Mouse (Mus musculus) erythroblast, adult 5-6 weeks (primary cell): ENCODE data around the gene Nav2. TPM values are rescaled to one million over a fixed set of nuclear protein-coding genes. Genes with fewer than 3 reads are reported as not detected.
A peak's percentile ranks its signal among the peaks of the same experiment; 100 is the strongest.

Experiments used
- ATAC-seq: replicated peaks from 2 replicates; pipeline ENCODE4 v1.8.0; 2016; ENCODE audit warnings: moderate number of reproducible peaks, mild to moderate bottlenecking, moderate TSS enrichment, inconsistent platforms; ENCODE audit not compliant: poor library complexity, low FRiP score, severe bottlenecking
- total RNA-seq, 2 experiments: library from RNA; stranded (forward) in 1 of 2; stranded (reverse) in 1 of 2; fragments of 150-400 nt in 1 of 2; fragments of 200-764, 138-1000 nt in 1 of 2; gene quantifications; 2 replicates each; pipeline versions ENCODE4 v1.2.3 to v1.2.4; 2015 to 2017; ENCODE audit warnings: low replicate concordance in 2 of 2

The Nav2 gene
- total RNA-seq, 2 experiments from 2014 or later, result 1.9 to 4.6 TPM

DNA sequence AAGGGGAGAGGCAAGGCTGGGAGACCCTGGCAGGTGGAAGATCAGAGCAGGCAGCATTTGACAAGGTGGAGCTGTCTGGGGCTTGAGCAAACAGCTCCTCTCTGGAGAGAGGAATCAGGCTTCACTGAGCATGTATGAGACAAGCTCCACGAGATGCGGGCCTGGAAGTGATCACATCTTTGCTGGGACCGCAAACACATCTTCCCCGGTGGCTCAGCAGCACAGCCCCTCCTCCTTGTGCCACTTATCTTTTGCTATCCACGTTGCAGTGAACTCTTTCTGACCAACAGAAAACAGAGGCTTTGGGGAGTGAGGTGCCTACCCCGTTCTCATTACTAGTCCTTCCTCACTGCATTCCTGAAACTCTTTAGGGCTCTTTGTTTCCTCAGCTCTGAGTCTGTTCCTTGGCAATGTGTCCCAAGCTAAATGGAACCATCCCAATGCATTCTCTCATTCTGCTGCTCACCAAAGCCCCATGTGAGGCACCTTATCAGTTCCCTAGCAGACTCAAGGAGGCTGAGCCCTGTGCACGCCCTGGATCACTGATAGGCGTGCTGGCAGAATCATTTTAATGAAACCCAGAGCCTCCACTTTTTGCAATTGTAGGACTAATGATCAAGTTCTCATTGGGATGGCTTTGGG, 83.5 kb downstream of the Nav2 start:
- ATAC-seq, result peak; percentile 90

DNA sequence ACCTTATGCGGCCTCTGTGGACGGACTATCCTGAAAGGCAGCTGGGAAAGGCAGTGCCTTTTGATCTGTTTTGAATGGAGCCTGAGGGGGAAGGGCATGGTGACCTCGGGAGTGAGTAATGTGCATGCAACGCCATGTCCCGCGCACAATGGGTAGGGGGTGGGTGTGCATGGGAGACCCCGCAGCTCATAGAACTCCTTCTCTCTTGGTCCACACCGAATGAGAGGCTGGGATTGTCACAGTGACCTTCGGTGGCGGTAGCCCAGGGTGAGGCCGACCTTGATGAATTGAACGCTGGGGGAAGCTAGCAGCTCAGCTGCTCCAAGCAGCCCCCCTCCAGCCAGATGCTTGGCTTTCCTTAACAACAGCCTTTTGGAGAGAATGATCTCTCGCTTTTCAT, 86.7 kb downstream of the Nav2 start:
- ATAC-seq, result no peak

- ATAC-seq, result no peak
These were observed 87.2 kb downstream of the Nav2 start for GRCm38 (mm10) chr7:48995701-48996100.

- ATAC-seq, result no peak
These were observed 88.3 kb downstream of the Nav2 start for GRCm38 (mm10) chr7:48996829-48997228.

DNA sequence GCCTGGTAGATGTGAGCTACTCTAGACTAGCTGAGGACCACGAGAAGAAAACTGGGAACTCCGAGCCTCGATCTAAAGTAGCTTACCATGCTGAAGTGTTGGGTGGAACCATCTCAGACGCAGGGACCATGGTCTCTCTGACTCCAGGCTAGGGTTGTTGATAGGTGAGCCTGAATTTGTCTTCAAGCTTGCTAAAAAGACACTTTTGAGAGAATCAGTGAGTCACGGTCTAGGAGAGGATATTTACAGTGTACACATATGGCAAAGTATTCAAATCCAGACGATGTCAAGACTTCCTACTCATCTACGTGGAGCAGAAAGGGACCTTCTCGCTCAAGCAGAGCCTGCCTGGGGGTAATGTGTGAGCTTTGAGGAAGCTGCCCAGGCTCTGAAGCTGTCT, 89.6 kb downstream of the Nav2 start:
- no peak for ATAC-seq

- ATAC-seq, result no peak
These were observed 90.1 kb downstream of the Nav2 start for GRCm38 (mm10) chr7:48998595-48998994.

DNA sequence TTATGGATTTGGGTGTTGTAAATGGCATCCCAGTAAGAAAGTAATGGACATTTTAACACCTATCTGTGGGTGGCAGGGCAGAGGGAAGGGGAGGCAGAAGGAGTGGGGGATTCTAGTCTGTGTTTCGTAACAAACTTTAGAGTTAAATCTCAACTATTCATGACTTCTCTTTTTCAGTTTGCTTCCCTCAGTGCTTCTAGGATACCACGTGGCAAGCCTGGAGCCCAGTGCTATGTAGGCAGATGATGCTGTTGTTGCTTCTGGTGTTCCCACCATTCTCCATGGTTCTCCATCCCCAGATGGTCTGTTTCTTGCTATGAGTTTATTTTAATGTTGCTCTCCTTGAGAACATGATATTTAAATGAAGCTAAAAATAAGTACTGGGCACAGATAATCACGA, 92.3 kb downstream of the Nav2 start:
- no peak for ATAC-seq

GRCm38 (mm10) chr7:49004402-49004801, 95.9 kb downstream of the Nav2 start:
- ATAC-seq, result no peak

GRCm38 (mm10) chr7:49006886-49007285, 98.4 kb downstream of the Nav2 start:
- no peak for ATAC-seq

GRCm38 (mm10) chr7:49010739-49011138, 102.2 kb downstream of the Nav2 start:
- ATAC-seq, result no peak

GRCm38 (mm10) chr7:49012027-49012426, 103.5 kb downstream of the Nav2 start:
- 0 out of 2 replicates have a peak, but pooled peaks have one; percentile 27 for ATAC-seq

DNA sequence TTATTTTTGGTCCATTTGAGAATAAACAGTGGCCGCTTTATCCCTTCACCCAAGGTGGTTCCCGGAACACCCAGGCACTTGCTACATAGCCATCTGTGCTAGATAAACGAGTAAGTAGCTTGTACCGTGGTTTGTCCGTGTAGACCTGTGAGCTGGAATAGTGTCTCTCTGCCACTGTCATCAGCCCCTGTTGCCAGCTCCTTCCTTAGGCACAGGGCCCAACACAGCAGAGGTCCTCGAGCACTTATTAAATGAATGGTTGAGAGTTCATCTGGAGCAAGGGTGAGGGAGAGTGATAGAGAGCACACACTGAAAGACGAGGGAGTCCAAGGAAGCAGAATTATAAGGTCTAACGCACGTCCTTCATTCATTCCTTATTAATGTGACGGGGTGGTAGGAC, 106.0 kb downstream of the Nav2 start:
- ATAC-seq, result no peak

- no peak for ATAC-seq
These were observed 106.8 kb downstream of the Nav2 start for GRCm38 (mm10) chr7:49015297-49015696.

DNA sequence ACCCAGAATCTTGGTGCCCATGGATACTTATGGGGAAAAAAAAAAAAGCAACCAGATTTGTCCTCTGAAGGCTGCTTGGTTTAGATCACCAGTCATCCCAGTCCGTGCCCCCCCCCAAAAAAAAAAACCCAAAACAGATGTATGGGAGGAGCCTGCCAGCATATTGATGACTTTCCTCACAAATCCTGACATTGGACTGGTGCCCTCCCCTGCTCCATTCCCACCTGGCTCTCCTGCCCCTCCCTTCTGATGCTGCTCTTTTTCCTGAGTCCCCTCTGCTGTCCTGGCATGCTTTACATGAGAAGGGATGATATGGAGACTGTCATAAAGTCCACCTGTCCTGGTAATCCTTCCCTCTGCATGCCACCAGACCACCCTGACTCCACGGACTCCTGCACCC, 107.6 kb downstream of the Nav2 start:
- ATAC-seq, result no peak

GRCm38 (mm10) chr7:49017794-49018193, 109.3 kb downstream of the Nav2 start:
- no peak for ATAC-seq

GRCm38 (mm10) chr7:49018478-49018914, 110.0 kb downstream of the Nav2 start:
- no peak for ATAC-seq

DNA sequence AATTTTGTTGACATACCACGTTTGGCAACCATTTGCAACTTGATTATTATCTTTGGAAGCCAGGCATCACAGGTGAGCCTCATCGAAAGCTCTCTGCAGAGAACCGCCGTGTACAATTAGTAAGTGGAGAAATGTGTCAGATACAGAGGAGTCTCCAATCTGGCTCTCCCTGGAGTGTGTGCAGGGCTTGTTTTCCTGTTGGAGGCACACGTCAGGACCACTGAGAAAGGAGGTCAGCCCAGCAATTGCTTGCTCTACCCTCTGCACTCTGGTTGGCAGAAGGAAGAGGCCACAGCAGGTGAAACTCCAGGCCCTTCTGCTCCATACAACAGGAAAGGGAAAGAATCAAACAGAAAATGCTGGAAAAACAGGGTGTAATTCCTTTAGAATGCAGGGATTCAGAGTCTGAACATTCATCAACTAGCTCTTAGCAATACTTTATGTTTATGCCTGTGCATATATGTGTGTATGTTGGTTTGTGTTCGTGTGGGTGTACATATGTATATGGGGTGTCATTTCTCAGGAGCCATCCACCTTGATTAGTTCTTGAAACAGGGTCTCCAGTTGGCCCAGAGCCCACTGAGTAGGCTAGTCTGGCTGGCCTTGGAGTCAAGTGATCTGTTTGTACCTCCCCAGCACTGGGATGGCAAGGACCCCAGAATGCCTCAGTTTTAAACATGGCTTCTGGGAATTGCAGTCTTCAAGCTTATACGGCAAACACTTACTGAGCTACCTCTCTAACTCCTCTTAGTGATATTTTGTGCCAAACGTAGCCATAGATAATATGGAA, 116.7 kb downstream of the Nav2 start:
- no peak for ATAC-seq

DNA sequence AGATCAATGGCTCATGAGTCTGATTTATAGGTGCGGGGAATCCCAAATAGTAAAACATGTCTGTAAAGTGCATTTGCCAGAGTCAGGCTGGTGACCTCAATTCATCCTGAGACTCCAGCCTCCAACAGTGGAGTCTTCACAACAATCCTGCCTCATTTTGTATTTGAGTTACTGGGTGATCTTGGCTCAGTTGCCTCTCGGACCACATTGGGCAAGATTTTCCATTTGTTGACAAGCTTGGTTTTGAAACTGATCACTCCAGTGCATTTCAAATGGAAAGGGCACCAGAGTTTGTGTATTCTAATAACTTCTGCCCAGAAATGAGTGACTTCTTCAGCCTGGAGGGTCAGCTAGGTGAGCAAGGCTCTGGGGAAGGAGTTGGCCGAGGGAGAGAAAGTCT, 117.5 kb downstream of the Nav2 start:
- ATAC-seq, result no peak

GRCm38 (mm10) chr7:49026466-49026865, 118.0 kb downstream of the Nav2 start:
- ATAC-seq, result no peak

- no peak for ATAC-seq
These were observed 120.9 kb downstream of the Nav2 start for GRCm38 (mm10) chr7:49029282-49030012.

DNA sequence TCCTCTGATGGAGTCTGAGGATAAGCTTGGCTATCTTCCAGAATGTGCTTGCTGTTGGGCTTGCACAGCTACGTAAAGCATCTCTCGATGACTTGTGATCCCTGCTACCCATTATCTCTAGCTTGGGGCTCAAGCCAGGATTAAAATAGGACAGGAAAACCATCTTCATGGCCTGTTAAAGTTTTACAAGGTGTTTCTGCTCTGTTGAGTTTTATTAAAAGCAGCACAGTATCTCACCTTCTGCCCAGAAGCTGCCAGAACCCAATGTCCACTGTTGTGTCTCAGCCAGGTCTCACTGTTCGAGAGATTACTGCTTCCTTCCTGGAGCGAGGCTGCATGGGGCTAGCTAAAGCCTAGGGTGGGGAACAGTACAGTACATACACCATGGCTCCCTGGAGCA, 123.7 kb downstream of the Nav2 start:
- no peak for ATAC-seq
